Mouse (Mus musculus) ovary, postnatal 14 days (tissue): ENCODE measurements at regions not wholly inside any gene's neighbourhood (a gene's known extent, or its start where the extent isn't known, plus 50 kb on each side); places are given as distances from the start of the nearest gene placed in this dataset.

ENCODE experiments used
- DNase-seq: peaks from one replicate; pipeline ENCODE4 v3.0.0; 2022; ENCODE audit warnings: low spot score

DNA sequence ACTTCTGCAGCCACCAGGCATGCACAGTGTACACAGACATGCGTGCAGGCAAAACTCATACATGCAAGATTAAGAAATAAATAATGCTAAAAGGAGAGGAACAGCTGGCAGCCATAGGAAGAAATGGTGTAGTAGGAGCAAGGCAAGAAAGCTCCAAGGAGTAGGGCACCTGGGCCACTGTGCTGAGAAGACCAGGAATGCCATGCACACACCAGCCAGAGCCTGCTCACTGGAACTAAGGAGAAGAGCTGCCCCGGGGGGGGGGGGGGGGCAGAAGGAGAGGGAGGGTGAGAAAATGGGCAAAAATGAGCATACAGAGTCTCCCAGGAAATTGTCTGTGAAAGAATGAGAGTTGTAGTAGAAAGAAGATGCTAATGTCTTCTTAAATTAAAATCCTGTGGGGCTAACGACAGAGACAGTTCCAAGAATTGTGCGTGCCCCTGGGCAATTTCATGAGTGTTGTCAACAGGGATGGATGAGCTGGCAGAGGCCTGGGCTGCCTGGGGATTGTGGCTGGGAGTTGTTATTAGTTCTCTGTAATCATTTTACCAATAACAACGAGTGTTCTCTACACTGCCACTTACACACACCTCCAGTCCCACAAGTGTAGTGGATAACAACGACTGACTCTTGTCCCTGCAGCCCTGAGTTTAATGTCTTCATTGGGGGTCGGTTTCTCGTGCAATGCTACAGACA is 54.2 kb upstream of the Syt13 start:
- DNase-seq = no peak
